Mouse (Mus musculus): ENCODE data around the gene Krtap2-4. TPM values are rescaled to one million over a fixed set of nuclear protein-coding genes. Genes with fewer than 3 reads are reported as not detected.

Krtap2-4 gene
- polyA plus RNA-seq, 1 experiment = not detected

DNA sequence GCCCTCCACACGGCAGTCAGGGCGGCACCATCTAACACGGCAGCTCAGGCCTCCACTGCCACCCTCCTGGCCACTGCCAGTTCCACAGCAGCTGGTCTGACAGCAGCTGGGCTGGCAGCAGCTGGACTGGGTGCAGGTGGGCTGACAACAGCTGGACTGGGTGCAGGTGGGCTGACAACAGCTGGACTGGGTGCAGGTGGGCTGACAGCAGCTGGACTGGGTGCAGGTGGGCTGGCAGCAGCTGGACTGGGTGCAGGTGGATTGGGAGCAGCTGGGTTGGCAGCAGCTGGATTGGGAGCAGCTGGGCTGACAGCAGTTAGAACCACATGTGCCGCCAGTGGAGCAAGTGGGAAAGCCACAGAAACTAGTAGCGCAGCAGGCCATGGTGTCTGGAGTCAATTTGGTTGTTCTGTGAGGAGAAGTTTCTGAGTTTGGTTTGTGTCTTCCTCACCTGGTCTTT lies 31.4 kb downstream of the Krtap2-4 start, which contains the start of gene Krtap1-4:
TSS of gene Krtap1-4 (minus strand) at position 410 of the 460 bp plus-strand sequence.
- TF ChIP-seq CTCF (conservative IDR thresholded peaks at IDR 0.05; ENCODE audit: insufficient read depth, insufficient read length, low read depth, low read length) = no peak
- no peak for TF ChIP-seq POLR2A (IDR thresholded peaks at IDR 0.05; ENCODE audit: low read depth, low read length)
- Histone ChIP-seq H3K27me3 (replicated peaks; ENCODE audit: control insufficient read depth, insufficient read depth, low read length) (no peaks in the 10 kb centered on the region), H3K4me3 (ENCODE audit: insufficient read depth, low read depth, low read length) (no peak within 1 kb of the TSS), H3K36me3 (ENCODE audit: control insufficient read depth, insufficient read depth, low read length) (no peaks in the 10 kb centered on the region), H3K4me1 (ENCODE audit: control insufficient read depth, insufficient read depth, low read length) (no peaks in the 10 kb centered on the region), H3K27ac (ENCODE audit: insufficient read depth, low read depth, low read length) (no peak within 1 kb of the TSS)
- 77% methylated on average over 5 of the region's 5 CpGs for WGBS
- no peak for DNase-seq

DNA sequence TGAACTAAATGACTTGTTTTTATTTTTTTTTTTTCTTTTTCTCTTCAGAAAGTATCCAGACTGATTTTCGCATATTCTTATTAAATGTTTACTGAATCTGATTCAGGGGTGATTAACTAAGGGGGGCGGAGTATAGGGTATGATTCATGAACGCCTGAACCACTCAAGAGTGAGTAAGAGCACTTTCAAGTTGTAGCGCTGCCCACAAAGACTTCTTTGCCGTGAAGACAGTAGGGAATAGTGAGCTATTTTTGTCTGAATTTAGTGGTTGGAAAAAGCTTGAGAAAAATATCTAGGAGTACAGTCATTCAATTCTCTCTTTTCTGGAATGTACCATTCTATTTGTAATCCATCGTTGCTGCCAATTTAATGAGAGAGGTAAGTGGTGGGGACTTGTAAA lies 33.1 kb downstream of the Krtap2-4 start:
- 83% methylated on average over 6 of the region's 6 CpGs for WGBS
- no peak overlapping the region for H3K27ac ChIP-seq (ENCODE audit: insufficient read depth, low read depth, low read length)
- DNase-seq = no peak
- H3K36me3 ChIP-seq (ENCODE audit: control insufficient read depth, insufficient read depth, low read length) = no peaks in the 10 kb centered on the region
- no peaks in the 10 kb centered on the region for H3K4me1 ChIP-seq (ENCODE audit: control insufficient read depth, insufficient read depth, low read length)
- TF ChIP-seq POLR2A (IDR thresholded peaks at IDR 0.05; ENCODE audit: low read depth, low read length) = no peak
- no peak overlapping the region for H3K4me3 ChIP-seq (ENCODE audit: insufficient read depth, low read depth, low read length)
- no peaks in the 10 kb centered on the region for H3K27me3 ChIP-seq (replicated peaks; ENCODE audit: control insufficient read depth, insufficient read depth, low read length)

DNA sequence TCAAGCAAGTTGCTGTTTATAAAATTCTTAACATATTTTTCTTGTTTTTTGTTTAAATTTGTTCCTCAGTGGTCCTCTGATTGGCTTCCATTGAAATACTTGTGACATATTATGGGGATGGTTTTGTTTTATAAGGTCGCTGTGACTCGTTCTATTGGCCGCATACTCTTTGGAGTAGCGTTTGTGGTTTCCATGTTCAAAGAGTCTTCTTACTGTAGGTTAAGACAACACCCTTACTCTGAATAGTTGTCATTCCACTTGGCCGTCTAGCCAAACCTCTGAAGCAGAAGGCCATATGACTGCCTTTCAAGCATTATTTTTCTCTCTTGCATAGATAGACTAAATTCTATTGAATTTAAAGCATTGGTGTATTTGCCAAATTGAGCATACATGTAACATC lies 33.6 kb downstream of the Krtap2-4 start:
- no peak for DNase-seq
- no peak for TF ChIP-seq CTCF (conservative IDR thresholded peaks at IDR 0.05; ENCODE audit: insufficient read depth, insufficient read length, low read depth, low read length)
- no peak for TF ChIP-seq POLR2A (IDR thresholded peaks at IDR 0.05; ENCODE audit: low read depth, low read length)
- Histone ChIP-seq H3K27ac (ENCODE audit: insufficient read depth, low read depth, low read length) (no peak overlapping the region), H3K4me1 (ENCODE audit: control insufficient read depth, insufficient read depth, low read length) (no peaks in the 10 kb centered on the region), H3K27me3 (replicated peaks; ENCODE audit: control insufficient read depth, insufficient read depth, low read length) (no peaks in the 10 kb centered on the region), H3K4me3 (ENCODE audit: insufficient read depth, low read depth, low read length) (no peak overlapping the region), H3K36me3 (ENCODE audit: control insufficient read depth, insufficient read depth, low read length) (no peaks in the 10 kb centered on the region)
- 87% methylated on average over 5 of the region's 5 CpGs for WGBS

DNA sequence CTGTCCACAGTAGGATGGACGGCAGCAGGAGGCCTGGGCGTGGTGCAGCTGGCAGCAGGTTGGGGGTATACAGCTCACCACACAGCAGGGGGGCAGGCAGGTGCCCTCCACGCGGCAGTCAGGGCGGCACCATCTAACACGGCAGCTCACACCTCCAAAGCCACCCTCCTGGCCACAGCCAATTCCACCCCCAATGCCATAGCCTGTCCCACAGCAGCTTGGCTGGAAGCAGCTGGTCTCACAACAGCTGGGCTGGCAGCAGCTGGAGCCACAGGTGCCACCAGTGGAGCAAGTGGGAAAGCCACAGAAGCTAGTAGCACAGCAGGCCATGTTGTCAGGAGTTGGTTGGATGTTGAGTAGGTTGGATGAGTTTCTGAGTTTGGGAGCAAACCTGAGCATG lies 34.0 kb downstream of the Krtap2-4 start, which contains the start of gene Krtap1-5:
TSS of gene Krtap1-5 (minus strand) at position 381 of the 400 bp plus-strand sequence.
- no peak for TF ChIP-seq CTCF (conservative IDR thresholded peaks at IDR 0.05; ENCODE audit: insufficient read depth, insufficient read length, low read depth, low read length)
- no peak for TF ChIP-seq POLR2A (IDR thresholded peaks at IDR 0.05; ENCODE audit: low read depth, low read length)
- no peaks in the 10 kb centered on the region for H3K4me1 ChIP-seq (ENCODE audit: control insufficient read depth, insufficient read depth, low read length)
- H3K27me3 ChIP-seq (replicated peaks; ENCODE audit: control insufficient read depth, insufficient read depth, low read length) = no peaks in the 10 kb centered on the region
- DNase-seq = no peak
- H3K4me3 ChIP-seq (ENCODE audit: insufficient read depth, low read depth, low read length) = no peak within 1 kb of the TSS
- WGBS = 84% methylated on average over 6 of the region's 6 CpGs
- H3K27ac ChIP-seq (ENCODE audit: insufficient read depth, low read depth, low read length) = no peak within 1 kb of the TSS
- no peaks in the 10 kb centered on the region for H3K36me3 ChIP-seq (ENCODE audit: control insufficient read depth, insufficient read depth, low read length)

DNA sequence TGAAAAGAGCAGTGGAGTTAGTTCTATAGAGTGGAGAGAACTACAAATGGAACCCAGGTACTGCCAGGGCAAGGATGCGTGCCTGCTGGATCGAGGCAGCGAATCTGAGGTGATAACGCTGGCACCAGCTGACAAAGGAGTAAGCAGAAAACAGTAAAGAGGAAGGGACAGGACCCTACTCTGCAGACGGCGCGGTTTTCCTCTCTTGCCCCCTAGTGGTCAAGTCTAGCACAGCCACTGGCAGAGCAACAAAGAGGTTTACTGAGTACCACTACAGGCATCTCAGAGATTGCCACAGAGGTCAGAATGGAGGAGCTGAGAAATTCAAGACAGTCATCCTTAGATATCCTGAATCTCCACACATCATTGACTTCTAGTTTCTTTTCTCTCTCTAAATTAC lies 40.5 kb downstream of the Krtap2-4 start:
- Histone ChIP-seq H3K4me1 (ENCODE audit: control insufficient read depth, insufficient read depth, low read length) (no peaks in the 10 kb centered on the region), H3K27ac (ENCODE audit: insufficient read depth, low read depth, low read length) (no peak overlapping the region), H3K4me3 (ENCODE audit: insufficient read depth, low read depth, low read length) (no peak overlapping the region), H3K36me3 (ENCODE audit: control insufficient read depth, insufficient read depth, low read length) (no peaks in the 10 kb centered on the region), H3K27me3 (replicated peaks; ENCODE audit: control insufficient read depth, insufficient read depth, low read length) (no peaks in the 10 kb centered on the region; the same call in 1 of the 2 replicates)
- WGBS = 2% methylated on average over 7 of the region's 7 CpGs
- DNase-seq = peak; percentile 59
- TF ChIP-seq POLR2A (IDR thresholded peaks at IDR 0.05; ENCODE audit: low read depth, low read length) (no peak), CTCF (conservative IDR thresholded peaks at IDR 0.05; ENCODE audit: insufficient read depth, insufficient read length, low read depth, low read length) (peak; percentile 77)

DNA sequence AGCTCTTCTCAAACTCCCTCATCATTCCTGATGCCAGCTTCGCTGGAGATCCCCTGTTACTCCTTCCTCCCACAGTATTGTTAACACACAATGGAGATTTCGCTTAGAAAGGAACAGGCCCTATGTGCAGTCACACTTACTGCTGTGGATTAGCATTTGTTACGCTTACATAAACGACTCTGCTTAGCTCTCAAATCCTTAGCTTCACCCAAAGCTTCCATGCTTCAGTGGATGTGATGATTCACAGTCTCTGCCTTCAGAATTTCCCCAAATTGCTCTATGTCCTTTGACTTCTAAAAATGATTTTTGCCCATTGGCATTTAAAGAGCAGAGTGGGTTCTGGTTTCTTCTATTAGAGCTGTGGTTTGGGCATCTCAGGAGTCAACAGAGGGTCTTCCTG lies 41.5 kb downstream of the Krtap2-4 start:
- TF ChIP-seq POLR2A (IDR thresholded peaks at IDR 0.05; ENCODE audit: low read depth, low read length) (no peak), CTCF (conservative IDR thresholded peaks at IDR 0.05; ENCODE audit: insufficient read depth, insufficient read length, low read depth, low read length) (no peak)
- WGBS = 44% methylated on average over 4 of the region's 4 CpGs
- H3K4me1 ChIP-seq (ENCODE audit: control insufficient read depth, insufficient read depth, low read length) = no peaks in the 10 kb centered on the region
- H3K4me3 ChIP-seq (ENCODE audit: insufficient read depth, low read depth, low read length) = no peak overlapping the region
- H3K36me3 ChIP-seq (ENCODE audit: control insufficient read depth, insufficient read depth, low read length) = no peaks in the 10 kb centered on the region
- no peak for DNase-seq
- no peaks in the 10 kb centered on the region; the same call in 1 of the 2 replicates for H3K27me3 ChIP-seq (replicated peaks; ENCODE audit: control insufficient read depth, insufficient read depth, low read length)
- H3K27ac ChIP-seq (ENCODE audit: insufficient read depth, low read depth, low read length) = no peak overlapping the region

GRCm38 (mm10) chr11:99566530-99566929 lies 48.1 kb downstream of the Krtap2-4 start, which contains the start of gene Krtap3-1:
Gene Krtap3-1 (minus strand): TSS chr11:99566630.
- no peak for DNase-seq
- Histone ChIP-seq H3K4me1 (ENCODE audit: control insufficient read depth, insufficient read depth, low read length) (no peaks in the 10 kb centered on the region), H3K36me3 (ENCODE audit: control insufficient read depth, insufficient read depth, low read length) (no peaks in the 10 kb centered on the region), H3K27ac (ENCODE audit: insufficient read depth, low read depth, low read length) (no peak within 1 kb of the TSS), H3K4me3 (ENCODE audit: insufficient read depth, low read depth, low read length) (no peak within 1 kb of the TSS), H3K27me3 (replicated peaks; ENCODE audit: control insufficient read depth, insufficient read depth, low read length) (no peaks in the 10 kb centered on the region; the same call in 1 of the 2 replicates)
- WGBS = 75% methylated on average over 7 of the region's 7 CpGs
- TF ChIP-seq CTCF (conservative IDR thresholded peaks at IDR 0.05; ENCODE audit: insufficient read depth, insufficient read length, low read depth, low read length) (no peak), POLR2A (IDR thresholded peaks at IDR 0.05; ENCODE audit: low read depth, low read length) (no peak)

Other genes starting within 250 kb of the Krtap2-4 start
- gene Krt28, start 239.9 kb downstream of the Krtap2-4 start, polyA plus RNA-seq (2012; rRNA removed) = 0.05 TPM in 1 of 2 replicates, not detected in the other
- gene Krt10, start 225.5 kb downstream of the Krtap2-4 start, polyA plus RNA-seq (2012; rRNA removed) = 2.4 and 3.1 TPM in 2 replicates
- gene Krt12, start 192.6 kb downstream of the Krtap2-4 start, polyA plus RNA-seq (2012; rRNA removed) = not detected in 2 replicates
- 0.13 and 0.23 TPM in 2 replicates for gene Krt20, start 176.7 kb downstream of the Krtap2-4 start, polyA plus RNA-seq (2012; rRNA removed)
- gene Krt23, start 121.7 kb downstream of the Krtap2-4 start, polyA plus RNA-seq (2012; rRNA removed) = 2.7 and 3.5 TPM in 2 replicates
- not detected in 2 replicates for gene Krt39, start 93.5 kb downstream of the Krtap2-4 start, polyA plus RNA-seq (2012; rRNA removed)
- gene Krt40, start 71.7 kb downstream of the Krtap2-4 start, polyA plus RNA-seq (2012; rRNA removed) = not detected in 2 replicates
- not detected in 2 replicates for gene Krtap3-3, start 64.0 kb downstream of the Krtap2-4 start, polyA plus RNA-seq (2012; rRNA removed)
- gene Krtap3-2, start 58.0 kb downstream of the Krtap2-4 start, polyA plus RNA-seq (2012; rRNA removed) = not detected in 2 replicates
- gene Gm11939, start 55.4 kb downstream of the Krtap2-4 start, polyA plus RNA-seq (2012; rRNA removed) = not detected in 2 replicates
- gene Krtap3-1, start 48.2 kb downstream of the Krtap2-4 start, polyA plus RNA-seq (2012; rRNA removed) = not detected in 2 replicates
- gene Krtap1-5, start 33.8 kb downstream of the Krtap2-4 start, polyA plus RNA-seq (2012; rRNA removed) = not detected in 2 replicates
- gene Krtap1-4, start 31.2 kb downstream of the Krtap2-4 start, polyA plus RNA-seq (2012; rRNA removed) = not detected in 2 replicates
- gene Krtap1-3, start 23.5 kb downstream of the Krtap2-4 start, polyA plus RNA-seq (2012; rRNA removed) = not detected in 2 replicates
- gene Krtap9-3, start 16.7 kb downstream of the Krtap2-4 start, polyA plus RNA-seq (2012; rRNA removed) = not detected in 2 replicates
- not detected in 2 replicates for gene Gm11938, start 11.5 kb downstream of the Krtap2-4 start, polyA plus RNA-seq (2012; rRNA removed)
- not detected in 2 replicates for gene Gm11937, start 4.7 kb downstream of the Krtap2-4 start, polyA plus RNA-seq (2012; rRNA removed)
- not detected in 2 replicates for gene Gm11562, start 5.6 kb upstream of the Krtap2-4 start, polyA plus RNA-seq (2012; rRNA removed)
- not detected in 2 replicates for gene Krtap4-1, start 13.4 kb upstream of the Krtap2-4 start, polyA plus RNA-seq (2012; rRNA removed)
- not detected in 2 replicates for gene Krtap4-2, start 20.2 kb upstream of the Krtap2-4 start, polyA plus RNA-seq (2012; rRNA removed)
- gene Krtap4-7, start 29.2 kb upstream of the Krtap2-4 start, polyA plus RNA-seq (2012; rRNA removed) = not detected in 2 replicates
- gene Gm11555, start 35.4 kb upstream of the Krtap2-4 start, polyA plus RNA-seq (2012; rRNA removed) = not detected in 2 replicates
- not detected in 2 replicates for gene Gm11563, start 44.1 kb upstream of the Krtap2-4 start, polyA plus RNA-seq (2012; rRNA removed)
- gene Krtap4-6, start 51.1 kb upstream of the Krtap2-4 start, polyA plus RNA-seq (2012; rRNA removed) = not detected in 2 replicates
- gene Gm14190, start 75.9 kb upstream of the Krtap2-4 start, polyA plus RNA-seq (2012; rRNA removed) = not detected in 2 replicates
- not detected in 2 replicates for gene Gm14180, start 119.4 kb upstream of the Krtap2-4 start, polyA plus RNA-seq (2012; rRNA removed)
- gene Gm11595, start 158.1 kb upstream of the Krtap2-4 start, polyA plus RNA-seq (2012; rRNA removed) = not detected in 2 replicates
- not detected in 2 replicates for gene Krtap4-8, start 165.9 kb upstream of the Krtap2-4 start, polyA plus RNA-seq (2012; rRNA removed)
- gene Krtap4-9, start 170.4 kb upstream of the Krtap2-4 start, polyA plus RNA-seq (2012; rRNA removed) = not detected in 2 replicates
- gene Gm11596, start 178.6 kb upstream of the Krtap2-4 start, polyA plus RNA-seq (2012; rRNA removed) = not detected in 2 replicates
- not detected in 2 replicates for gene Gm11569, start 184.1 kb upstream of the Krtap2-4 start, polyA plus RNA-seq (2012; rRNA removed)
- not detected in 2 replicates for gene Gm11554, start 189.6 kb upstream of the Krtap2-4 start, polyA plus RNA-seq (2012; rRNA removed)
- gene Krtap4-13, start 195.0 kb upstream of the Krtap2-4 start, polyA plus RNA-seq (2012; rRNA removed) = not detected in 2 replicates
- not detected in 2 replicates for gene Gm11564, start 200.8 kb upstream of the Krtap2-4 start, polyA plus RNA-seq (2012; rRNA removed)
- gene 2300003K06Rik, start 223.2 kb upstream of the Krtap2-4 start, polyA plus RNA-seq (2012; rRNA removed) = not detected in 2 replicates
- not detected in 2 replicates for gene Krtap4-16, start 236.8 kb upstream of the Krtap2-4 start, polyA plus RNA-seq (2012; rRNA removed)
- not detected in 2 replicates for gene Gm11568, start 243.1 kb upstream of the Krtap2-4 start, polyA plus RNA-seq (2012; rRNA removed)
- not detected in 2 replicates for gene Gm11559, start 249.6 kb upstream of the Krtap2-4 start, polyA plus RNA-seq (2012; rRNA removed)